Mouse (Mus musculus) ovary, postnatal 36 days (tissue): Measurements from ENCODE around the gene Trappc12.
A peak's percentile ranks its signal among the peaks of the same experiment; 100 is the strongest.
"Not testable (repeated sequence)": the region's sequence is repeated elsewhere in the genome, so short reads cannot be mapped to it uniquely, and the experiment has no call there.

Experiments
- DNase-seq: peaks from one replicate; pipeline ENCODE4 v3.0.0; 2022; ENCODE audit warnings: low spot score, mixed read lengths

The Trappc12 gene

DNA sequence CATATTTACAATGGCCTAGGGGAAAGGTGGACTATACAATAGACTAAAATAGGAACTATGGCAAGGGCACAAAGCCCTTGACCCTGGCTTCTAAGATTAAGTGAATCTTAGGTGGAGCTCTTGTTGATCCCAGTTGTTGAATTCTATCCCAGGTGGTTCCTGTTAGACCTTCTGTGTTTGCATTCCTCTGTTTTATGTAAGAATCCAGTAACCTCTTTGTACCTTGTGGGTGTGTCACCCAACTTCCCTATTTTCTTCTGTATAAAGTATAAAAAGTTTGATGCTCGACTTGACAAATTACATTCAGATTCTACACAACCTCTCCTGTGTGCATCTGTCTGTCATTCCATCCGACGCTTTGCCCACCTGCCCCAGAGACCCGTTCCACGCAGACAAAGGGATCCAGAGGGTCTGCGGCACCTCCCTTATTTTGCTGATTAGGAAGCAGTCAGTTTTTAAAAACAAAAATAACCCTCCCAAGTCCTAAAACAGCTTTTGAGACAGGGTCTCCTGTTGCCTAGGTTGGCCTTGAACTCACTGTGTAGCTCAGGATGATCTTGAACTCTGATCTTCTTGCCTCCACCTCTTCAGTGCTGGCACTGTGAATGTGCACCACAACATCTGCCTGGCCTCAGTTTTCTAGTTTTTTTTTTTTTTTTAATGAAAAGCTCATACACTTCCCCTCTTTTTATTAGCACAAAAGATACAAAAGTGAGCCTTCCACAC is 16.6 kb downstream of the Trappc12 start:
- not testable (repeated sequence) for DNase-seq

DNA sequence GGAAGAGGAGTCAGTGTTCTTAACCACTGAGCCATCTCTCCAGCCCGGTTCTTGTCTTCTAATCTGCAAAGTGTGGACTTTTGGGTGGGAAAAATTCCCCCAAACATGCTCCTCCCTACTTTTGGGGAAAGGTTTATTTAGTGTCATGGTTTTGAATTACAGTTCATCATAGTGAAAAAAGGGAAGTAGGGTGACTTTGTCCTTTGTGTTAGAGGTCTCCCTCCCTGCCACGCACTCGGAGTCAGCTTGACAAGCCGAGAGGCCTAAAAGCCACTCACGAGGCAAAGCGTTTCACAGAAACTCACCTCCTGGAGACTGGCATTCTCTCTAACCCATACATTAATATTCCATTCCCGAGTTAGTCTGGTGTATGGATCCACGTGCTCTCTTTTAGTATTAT is 17.6 kb downstream of the Trappc12 start:
- no peak for DNase-seq

DNA sequence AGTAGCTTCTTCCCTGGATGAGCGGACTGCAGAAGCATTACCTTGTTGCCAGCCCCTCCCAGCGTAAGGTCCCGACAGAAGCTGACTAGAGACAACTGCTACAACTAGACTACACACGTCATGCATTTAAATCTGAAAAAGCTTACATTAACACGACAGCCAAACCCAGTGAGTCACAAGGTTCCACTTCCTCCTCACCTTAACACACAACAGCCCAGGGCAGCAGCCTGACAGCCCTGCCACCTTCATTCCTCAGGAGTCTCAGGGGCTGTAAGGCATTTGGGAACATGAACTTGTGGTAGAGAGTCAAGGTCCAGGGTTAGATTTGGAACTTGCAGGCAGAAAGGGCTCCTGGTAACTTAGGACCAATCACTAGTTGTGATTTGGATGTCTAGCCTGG is 23.2 kb downstream of the Trappc12 start:
- DNase-seq, result no peak

DNA sequence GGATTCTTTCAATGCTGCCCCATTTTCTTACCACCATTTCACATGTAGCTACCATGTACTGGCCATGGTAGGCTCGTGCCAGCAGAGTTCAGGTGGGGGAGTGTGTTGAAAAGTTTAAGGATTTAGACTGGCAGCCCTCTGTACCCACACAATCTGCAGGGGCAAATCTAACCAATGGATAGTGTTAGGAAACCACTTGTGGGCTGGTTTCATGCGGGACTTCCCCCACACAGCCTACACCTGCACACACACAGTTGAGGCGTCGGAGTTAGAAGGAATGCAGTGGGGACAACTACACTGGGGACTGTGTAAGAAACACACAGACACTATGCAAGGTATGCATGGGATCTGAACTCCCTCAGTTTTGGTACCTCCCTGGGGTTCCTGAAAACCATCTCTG is 24.1 kb downstream of the Trappc12 start:
- DNase-seq, result no peak

DNA sequence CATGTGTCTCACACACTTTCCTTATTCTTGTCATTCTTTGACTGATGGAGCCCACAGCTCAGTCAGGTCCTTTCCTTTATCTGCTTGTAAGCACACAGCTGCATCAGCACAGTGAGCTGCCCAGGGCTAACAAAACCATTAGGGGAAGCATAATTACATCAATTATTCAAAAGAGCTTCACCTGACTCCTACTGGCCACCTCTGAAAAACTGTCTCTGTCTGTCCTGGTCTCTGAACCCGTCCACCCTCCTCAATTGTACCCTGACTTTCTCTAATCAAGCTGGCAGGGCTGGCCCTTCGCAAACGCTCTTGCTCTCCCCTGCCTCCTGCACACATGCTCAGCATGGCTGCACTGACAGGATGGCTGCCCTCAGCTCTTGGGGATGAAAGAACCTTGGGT is 25.9 kb downstream of the Trappc12 start:
- DNase-seq, result no peak

DNA sequence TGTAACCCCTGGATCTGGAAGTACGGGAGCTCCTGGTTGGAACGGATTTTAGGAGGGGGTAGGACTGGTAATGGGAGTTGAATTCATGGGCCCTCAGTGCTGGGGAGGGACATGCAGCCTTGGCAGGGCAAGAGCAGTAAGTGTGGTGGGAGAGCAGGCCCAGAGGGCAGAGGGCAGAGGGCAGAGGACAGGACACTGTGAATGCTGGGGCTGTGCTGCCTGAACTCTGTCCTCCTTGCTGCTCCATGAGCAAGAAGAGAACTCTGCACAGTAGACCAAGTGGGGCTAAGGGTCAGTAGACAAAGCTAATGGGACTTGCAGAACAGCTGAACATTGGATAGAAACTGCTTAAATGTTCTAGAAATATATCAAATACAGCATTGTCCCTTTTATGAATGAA is 32.2 kb downstream of the Trappc12 start:
- no peak for DNase-seq

DNA sequence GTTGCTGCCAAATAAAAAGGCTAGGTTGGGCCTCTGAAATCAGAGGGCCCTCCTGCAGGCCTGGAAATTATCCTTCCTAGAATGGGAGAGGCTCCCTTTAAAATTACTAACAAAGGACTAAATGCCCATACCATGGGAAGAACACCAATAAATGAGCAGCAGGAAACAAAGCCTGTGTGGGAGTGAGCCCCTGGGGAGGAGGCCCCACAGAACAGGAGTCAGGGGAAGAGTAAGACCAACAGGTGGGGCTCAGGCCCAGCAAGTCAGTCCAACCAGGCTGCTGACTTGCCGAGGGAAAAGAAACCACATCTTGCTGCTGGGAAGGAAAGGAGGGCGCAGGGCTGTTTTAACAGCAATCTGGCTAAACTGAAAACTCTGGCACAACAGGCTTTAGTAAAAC is 33.2 kb downstream of the Trappc12 start:
- no peak for DNase-seq

DNA sequence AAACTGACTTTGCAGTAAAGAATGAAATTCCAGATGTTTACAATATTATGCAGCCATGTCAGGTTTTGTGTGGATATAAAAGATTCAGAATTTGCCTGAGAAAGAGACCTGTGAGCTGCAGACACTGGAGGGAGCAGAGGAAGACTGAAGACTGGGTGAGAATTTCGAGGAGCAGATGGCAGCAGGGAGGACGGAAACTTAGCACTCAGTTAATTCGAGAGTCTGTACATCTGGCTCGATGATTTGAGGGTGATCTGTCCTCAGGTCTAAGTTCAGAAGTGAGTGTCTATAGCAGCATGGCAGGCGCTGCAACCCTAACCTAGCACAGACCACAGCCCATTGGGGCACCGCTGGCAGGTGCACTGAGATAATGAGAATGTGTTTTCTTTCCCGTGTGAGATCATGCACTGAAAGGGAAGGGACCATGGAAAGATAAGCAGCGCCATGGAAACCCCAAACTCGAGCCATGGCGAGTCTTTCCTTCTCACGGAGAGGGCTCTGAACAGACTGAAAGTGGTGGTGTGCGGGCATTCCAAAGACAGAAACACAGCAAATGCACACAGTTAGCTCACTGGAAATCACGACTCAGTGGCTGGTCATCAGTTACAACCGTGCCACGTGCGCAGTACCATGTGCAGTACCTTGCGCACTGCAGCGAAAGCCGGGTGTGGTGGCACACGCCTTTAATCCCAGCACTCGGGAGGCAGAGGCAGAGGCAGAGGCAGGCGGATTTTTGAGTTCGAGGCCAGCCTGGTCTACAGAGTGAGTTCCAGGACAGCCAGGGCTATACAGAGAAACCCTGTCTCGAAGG is 35.2 kb downstream of the Trappc12 start:
- no peak for DNase-seq

DNA sequence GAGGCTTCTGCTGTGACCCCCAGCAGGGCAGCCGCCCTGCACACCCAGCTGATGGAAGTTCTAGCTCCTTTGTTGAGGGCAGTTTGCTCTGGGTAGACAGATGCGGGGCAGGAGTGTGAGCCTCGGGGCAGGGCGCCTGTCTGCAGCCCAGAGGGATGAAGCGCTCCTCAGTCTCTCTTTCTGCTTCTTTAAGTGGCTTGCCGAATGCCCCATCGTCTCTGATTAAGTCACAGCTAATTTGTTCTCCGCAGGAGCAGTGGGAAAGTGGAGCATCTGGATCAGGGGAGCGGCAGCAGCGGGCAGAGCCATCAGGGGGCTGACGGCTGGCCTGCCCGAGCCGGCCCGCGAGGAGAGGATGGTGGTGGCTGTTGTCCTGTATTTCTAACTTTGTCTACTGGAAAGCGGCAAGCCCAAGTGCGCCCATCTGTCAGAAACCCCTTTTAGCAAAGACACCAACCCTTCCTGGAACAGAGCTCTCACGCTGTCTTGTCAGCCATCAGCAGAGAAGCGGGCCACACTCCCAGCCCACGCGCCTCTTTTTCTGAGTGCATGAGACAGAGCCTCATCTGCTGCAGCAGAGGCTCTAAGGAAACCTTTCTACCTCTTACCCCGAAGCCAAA is 39.6 kb downstream of the Trappc12 start:
- DNase-seq, result no peak

DNA sequence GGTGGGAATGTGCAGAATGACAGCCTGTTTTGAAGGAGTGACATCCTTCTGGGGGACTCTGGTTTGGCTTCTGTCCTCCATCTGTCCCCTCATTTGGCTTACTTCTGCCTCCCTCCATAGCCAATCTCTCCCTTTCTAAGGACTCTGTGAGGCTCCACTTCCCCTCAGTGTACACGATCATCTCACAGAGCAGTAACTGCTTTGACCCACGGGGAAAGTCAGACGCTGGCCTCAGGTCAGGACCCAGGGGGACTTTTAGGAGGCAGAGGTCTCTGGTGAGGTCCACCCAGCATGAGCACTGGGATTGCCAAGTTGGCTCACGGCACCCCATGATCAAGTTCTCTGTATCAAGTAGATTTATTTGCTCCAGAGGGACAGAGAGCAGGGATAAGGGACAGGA is 42.1 kb downstream of the Trappc12 start:
- no peak for DNase-seq

DNA sequence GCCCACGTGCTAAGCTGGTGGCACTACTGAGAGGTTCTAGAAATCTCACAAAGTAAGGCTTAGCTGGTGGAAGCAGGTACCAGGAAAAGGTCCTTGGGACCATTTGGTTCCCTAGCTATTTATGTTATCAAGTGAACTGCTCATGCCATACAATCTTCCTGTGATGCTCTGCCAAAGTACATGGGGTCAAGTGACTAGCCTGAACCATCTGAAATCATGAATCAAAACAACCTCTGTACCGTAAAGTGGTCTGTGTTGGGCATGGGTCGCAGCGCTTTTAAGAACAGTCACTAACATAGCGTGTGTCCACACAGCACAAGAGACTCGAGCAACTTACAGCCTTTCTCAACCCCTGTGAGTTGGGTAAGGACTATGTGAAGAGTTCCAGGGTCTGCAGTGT is 45.1 kb downstream of the Trappc12 start:
- DNase-seq, result no peak

DNA sequence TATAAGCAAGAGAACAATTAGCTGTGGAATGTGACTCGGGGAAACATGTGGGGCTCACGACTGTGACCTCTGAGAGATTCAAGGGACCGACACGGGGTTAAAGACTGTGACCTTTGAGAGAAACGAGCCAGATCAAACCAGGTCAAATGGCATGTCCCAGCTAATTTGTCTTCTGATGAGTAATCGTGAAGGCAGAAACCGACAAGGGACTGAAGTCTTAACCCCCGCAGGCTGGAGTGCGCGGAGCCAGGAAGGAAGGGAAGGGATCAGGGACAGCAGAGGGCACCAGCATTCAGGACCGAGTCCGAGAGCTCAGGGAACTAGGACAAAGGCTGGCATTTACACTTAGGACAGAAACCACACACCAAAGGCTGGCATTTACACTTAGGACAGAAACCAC is 45.9 kb downstream of the Trappc12 start:
- no peak for DNase-seq

DNA sequence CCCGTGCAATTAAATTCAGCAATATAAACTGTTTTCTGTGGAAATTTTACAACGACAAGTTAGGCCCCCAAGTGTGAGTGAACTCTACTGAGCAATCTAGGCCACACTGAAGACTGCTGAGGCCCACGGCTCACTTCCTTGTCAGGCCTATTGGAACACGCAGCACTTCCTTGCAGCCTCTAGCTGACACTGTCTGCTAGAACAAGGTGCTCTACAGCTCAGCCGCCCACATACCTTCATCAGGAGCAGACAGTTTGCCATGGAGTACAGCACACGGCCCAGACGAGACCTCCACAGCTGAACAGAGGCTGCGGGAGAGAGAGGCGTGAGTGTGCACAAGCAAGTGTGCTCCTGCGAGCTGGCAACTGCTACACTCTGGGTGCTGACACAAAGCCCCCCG is 49.0 kb downstream of the Trappc12 start:
- DNase-seq, result no peak

DNA sequence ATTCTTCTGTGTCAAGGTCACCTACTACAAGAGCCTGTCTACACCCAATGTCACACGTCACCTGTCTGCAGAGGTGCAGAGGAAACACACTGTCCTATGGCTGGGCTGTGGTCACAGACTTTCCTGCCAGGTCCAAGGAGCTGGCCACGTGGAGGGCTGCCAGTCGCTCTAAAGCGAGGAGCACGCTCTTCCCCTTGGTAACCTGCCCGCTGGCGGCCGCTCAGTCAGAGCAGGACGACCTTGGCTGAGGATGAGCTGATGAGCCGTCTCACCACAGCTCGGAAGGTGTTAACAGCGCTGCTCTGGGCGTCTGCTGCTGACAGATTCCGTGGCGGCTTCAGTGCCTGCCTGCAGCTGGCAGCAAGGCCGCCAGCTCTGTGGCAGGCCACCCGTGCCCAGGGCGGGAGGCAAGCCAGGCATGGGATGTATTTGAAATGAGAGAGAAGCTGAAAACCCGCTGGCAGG is 49.7 kb downstream of the Trappc12 start:
- DNase-seq, result peak; percentile 74

DNA sequence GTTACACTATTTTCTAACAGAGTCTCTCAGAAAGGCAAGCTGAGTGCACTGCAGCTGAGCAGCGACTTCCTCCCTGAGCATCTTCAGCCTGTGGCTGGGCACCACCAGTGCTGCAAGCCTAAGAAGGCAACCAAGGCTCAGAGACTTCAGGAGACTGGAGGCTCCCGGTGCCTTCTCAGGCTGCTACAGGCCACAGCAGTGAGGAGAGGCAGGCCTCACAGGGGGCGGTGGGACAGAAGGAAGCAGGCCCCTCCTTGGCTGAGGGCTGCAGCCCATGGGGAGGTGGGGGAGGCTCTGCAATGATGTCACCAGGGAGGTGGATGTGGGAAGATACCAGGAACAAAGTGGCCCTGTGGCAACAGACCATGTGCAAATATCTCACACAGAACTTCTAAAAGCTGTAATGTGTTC is 50.2 kb downstream of the Trappc12 start:
- no peak for DNase-seq

DNA sequence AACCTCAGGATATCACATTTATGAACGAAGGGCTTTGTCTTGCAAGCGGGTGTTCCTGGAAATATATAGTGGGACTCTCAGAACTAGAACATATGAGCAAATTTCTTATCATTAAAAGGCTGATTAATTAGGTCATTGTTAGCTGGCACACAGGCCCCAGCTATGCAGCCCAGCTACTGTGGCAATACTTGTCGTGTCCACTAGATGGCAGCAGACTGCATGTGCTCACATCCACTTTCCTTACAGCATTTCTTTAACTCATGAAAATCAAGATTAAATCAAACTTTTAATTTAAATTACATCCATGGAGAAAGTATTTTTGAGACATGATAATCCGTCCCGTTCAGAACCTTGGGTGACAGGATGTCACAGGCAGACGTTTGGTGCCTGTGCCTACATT is 50.6 kb downstream of the Trappc12 start:
- peak; percentile 53 for DNase-seq

DNA sequence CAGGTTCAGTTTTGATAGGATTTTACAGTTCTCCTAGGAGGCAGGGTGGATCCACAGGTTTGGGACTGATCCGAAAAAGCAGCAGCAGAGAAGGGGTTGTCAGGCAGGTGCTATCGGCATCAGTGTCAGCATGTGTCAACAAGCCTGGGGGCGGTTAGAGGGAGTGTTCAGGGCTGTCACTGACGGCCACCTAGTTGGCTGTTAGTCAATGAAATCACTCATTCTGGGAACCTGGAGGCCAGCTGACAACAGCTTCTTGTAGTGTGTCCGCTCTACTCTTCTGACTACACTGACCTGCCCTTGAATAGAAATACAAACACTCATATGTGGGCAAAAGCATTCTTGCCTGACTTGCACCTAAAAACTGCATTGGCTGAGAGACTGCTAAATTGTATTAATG is 51.2 kb downstream of the Trappc12 start:
- DNase-seq, result no peak

DNA sequence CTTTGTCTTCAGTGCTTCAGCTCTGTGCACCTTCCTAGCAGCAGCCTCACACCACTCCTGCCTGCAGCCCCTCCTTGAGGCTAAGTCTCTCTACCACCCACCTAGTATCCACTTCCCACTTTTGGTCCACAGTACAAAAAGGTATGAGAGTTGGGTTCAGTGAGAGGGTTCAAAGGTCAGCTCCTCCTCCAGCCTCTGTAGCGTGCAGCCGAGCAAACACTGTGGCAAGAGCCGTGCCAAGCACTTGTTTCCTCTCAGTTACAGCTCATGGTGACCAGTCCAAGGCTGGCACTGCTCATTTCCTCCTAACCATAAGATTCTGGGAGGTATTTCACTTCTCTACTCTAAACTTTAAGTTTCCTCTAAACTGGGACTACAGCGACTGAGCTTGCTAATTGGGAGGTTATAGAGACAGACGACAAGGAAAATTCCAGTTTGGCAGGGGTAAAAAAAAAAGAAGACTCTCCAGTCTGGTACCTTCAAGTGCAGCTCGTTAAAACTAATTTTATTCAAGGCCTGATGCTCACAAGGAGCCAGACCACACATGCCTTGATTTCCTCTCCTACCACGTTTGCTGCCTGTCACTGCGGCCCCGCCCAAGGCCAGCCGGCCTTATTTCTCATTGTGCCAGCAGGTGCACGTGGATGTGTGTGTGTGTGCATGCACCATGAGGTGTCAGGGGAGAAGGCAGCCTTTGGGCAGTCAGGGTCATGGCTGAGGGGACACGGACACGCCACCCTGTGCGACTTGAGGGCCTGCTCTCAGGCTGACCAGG is 52.3 kb downstream of the Trappc12 start:
- no peak for DNase-seq

DNA sequence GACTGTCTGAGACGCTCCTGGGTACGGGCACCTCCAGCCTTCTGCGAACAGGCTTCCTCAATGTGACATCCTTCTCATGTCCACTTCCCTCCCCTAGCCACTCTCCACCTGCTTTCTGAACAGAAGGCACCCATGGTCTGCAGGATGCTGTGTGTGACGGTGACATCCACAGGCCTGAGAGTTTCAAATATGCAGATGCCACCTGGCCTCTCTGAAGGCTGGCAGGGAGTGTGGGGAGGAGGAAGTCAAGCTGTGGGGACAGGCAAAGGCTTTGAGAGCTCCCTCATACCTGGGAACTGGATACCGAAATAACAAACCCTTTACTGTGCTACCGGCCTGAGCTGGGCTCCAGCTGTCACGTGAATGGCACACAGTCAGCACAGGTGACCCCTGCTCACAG is 55.5 kb downstream of the Trappc12 start:
- DNase-seq, result no peak

DNA sequence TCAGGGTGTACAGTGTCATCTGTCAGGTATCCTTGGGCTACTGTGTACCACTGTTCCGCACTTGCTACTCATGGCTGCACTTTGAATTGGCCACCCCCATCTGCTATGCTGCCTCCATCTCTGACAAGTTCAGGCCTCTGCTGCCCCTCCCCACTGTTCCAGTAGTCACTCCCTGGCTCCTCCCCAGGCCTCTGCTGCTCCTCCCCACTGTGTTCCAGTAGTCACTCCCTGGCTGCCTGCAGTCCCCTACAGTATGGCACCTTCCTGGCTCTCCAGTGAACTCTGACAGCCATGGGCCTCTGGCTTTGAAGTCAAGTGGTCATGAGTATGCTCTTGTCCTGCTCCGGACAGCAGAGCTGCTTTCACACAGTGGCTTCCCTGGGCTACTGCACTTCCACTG is 56.0 kb downstream of the Trappc12 start:
- DNase-seq, result no peak

DNA sequence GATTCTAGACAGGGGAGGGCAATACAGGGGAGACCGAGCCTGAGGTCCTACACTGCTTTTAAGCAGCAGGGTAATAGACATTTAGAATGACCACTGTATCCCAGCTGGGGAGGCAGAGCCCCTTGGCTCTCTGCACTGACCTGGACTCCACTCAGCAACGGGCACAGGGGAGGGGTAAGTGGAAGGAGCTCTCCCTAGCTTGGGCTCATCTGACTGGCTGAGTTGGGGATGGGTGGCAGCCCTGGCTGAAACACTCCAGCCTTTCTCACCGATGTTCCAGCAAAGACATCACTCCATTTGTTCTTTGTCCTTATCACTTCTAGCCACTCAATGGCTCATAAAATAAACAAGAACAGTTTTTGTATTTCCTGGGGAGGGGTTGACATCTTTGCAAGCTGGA is 56.5 kb downstream of the Trappc12 start:
- no peak for DNase-seq

DNA sequence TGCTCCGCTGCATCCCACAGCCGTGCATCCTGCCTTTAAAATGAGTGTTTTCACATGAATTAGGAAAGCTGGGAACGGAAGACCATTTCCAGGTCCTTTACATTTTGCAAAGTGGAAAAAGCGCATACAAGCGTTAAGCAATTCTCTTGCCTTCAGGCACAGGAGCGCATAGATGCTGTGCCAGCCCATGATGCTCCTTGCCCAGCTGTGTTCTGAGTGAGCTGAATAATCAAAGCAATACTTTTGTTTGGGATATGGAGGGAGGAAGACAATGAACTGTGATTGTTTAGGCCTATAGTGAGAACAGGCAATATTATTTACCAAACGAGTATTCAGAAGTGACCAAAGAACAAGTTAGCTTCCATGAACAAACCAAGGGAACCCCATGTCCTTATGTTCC is 59.5 kb downstream of the Trappc12 start:
- no peak for DNase-seq
